Mouse (Mus musculus) ovary, postnatal 36 days (tissue): Measurements from ENCODE around the gene Lef1.
A peak's percentile ranks its signal among the peaks of the same experiment; 100 is the strongest.

Experiments
- DNase-seq: peaks from one replicate; pipeline ENCODE4 v3.0.0; 2022; ENCODE audit warnings: low spot score, mixed read lengths

The Lef1 gene

DNA sequence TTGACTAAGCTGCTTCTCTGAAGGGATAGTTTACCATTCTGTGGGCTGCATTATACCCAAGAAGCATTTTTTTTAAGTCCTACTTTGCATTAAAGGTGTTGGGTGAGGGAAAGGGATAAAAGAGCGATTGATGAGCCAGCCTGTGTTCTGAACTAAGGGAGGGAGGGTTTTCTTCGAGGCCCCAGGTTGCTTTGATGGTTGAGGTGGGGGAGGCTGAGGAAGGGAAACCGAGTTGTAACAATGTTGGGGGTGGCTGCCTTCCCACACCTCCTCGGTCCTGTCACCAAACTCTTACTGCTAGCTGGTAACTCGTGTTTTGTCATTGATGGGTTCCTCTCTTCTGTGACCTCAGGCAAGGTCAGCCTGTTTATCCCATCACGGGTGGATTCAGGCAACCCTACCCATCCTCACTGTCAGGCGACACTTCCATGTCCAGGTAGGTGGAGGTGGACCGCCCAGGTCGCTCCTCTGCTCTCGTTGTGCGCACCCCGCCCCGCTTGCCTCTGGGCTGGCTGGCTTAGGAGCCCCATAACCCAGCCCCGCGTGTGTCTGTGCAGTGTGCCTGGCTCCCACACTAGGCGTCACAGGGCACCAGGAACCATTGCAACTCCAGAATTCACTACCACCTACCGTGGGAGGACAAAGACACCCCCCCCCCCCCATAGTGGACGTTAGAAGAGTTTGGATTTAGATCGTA is 80.5 kb downstream of the Lef1 start:
- DNase-seq, result no peak

DNA sequence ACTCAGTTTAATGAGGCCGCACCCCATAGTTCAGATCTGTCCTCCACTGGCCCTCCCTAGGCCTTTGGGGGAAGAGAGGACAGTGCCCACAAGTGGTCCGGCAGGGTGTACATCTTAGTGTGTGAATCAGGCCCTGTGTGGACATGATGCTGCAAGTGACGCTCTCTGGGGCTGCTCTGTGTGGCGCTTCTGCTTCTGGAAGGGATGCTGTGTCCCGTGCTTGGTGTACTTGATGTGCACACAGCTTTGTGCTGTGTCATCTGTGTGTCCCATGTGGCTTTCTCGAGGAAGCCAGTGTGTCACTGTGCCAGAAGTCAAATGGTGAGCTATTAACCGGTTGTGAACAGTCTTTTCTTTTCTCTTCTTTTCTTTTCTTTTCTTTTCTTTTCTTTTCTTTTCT is 81.2 kb downstream of the Lef1 start:
- DNase-seq, result no peak

DNA sequence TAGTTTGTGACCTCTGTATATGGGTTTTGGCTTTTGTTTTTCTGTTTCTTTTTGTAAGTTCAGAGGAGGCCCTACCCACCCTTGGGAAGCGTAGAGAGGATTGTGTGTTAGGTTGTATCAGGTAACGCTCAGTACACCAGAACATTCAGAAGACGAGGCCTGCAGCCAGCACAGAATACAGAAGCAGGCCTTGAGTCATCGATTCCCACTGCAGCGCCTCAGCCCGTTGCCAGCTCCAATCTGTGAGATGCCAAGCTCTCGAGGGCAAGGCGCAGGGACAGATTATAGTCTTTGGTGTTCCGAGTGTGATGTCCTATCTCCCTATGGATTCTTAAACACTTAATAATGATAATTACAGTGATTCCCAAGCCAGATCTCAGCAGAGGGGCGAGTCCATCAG is 85.8 kb downstream of the Lef1 start:
- DNase-seq, result no peak

DNA sequence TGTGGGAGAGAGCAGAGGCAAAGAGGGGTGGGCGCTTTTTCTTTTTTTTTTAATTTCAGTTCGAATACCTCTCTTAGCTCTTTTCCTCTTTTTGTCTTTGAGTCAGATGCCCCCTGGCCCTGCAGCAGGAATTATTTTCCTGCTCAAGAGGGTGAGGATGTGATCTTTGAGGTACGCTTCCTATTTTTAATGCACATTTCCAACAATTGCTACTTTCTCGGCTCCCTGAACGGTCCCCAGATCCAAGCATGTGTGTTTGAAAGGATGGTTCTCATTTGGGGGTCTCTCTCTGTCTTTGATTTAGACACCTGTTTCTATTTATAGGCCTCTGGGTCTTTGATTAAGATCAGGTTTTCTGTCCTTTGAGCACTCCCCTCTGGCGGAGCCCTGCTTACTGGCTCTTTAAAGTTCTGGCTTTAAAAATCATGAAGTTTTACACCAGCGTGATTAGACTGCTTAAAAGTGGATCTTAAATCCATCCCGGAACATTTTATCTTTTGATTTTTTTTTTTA is 86.3 kb downstream of the Lef1 start:
- DNase-seq, result no peak

DNA sequence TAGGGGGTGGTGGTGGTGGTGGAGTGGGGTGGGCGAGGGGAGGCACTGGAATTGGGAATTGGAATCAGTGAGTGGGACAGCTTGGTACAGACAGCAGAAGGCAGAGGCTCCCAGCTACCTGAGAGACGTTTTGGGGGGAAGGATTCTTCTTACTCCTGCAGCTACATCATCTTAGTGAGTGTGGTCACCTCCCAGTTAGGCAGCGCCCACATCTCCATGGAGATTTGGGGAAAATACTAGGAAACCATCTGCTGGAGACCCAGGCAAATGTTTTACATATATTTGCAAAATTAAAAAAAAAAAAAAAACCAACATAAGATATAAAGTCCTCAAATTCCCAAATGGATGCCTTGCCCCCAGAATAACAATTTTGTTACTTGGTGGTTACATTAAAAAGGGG is 88.7 kb downstream of the Lef1 start:
- DNase-seq, result no peak

DNA sequence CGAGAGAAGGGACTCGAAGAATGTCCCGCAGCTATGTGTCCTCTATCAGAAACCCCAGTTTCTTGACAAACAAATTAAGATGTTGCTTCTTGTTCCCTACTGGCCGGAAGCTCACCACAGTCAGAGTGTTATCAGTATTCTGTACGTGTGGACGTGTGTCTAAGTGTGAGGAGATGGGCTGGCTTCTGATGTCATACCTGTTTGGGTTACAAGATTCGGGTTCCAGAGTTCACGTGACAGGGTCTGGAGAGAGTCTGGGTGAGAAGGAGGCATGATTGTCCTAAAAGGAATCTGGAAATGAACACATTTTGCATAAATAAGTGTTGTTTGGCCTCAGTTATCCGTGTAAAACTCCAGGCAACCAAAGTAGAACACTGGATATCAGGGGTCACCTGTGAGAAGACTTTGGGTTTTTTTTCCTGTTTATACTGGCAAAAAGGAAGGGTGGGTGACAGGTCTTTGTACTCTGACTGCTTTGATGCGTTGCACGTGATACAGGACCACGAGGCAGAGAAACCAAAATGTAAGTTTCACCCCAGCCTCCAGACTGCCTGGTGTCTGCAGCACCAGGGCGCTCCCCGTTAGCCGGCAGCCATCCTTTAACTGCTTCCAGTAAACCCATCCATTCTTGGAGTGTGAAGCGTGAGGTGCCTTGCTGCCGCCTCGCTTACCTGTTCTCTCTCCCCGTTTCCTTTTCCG is 89.5 kb downstream of the Lef1 start:
- DNase-seq, result no peak

DNA sequence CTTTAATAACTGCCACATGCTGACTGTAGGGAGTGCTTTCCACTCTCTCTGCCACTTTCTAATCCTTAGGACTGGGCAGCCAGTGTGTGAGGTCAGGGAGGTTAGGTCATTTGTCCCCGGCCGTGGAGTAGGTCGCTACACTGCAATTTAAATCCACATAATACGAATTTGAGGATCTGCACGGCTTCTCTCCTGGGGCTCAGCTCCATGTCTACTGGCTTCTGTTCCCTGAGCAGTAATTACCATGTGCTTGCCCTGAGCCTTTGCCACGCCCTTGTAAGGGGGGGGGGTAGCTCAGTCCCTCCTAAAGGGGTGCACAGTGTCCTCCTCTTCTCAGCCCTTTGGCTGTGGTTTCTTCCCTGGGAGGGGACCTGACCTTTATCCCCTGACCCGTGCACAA is 92.0 kb downstream of the Lef1 start:
- no peak for DNase-seq

DNA sequence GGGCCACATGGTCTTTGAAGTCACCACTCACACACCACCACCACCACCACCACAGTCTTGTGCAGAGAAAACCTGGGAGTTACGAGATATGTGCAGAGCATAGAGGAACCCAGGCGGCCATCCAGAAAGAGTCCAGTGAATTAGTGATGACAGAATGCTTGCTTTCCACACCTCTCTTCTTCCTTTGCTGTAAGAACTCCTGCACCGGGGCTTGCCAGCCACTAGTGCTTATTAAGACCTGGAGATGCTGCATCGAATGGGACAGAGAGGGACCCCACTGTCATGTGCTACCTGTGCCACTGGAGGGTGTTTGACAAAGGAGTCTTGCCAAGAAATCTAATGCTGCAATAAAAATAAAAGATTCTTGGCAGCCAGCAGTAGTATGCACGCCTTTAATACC is 97.6 kb downstream of the Lef1 start:
- no peak for DNase-seq

DNA sequence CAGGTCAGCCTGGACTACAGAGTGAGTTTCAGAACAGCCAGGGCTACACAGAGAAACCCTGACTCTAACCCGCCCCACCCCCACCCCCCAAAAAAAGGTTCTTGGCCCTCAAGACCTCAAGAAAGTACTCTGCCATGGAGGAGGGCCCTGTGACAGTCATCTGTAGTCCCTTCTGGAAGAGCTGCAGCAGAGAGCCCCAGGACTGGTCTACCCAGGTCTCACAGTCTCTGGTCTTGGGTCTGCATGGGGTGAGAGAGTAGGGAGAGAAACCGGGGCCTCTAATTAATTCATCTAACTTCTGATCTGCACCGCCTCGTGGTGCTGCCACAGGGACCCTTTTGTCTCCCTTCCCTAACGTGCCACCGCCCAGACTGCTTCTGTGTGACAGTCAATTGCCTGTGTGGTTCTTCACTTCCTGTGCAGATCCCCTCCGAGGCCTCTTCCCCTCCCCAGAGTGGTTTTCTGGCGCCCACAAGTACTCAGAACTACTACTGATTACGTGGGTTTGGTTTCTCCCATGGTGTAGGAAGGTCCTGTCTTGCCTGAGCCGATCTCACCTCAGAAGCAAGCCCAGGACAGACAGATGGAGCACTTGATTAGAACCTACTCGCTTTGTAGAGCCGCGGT is 98.1 kb downstream of the Lef1 start:
- DNase-seq, result no peak

DNA sequence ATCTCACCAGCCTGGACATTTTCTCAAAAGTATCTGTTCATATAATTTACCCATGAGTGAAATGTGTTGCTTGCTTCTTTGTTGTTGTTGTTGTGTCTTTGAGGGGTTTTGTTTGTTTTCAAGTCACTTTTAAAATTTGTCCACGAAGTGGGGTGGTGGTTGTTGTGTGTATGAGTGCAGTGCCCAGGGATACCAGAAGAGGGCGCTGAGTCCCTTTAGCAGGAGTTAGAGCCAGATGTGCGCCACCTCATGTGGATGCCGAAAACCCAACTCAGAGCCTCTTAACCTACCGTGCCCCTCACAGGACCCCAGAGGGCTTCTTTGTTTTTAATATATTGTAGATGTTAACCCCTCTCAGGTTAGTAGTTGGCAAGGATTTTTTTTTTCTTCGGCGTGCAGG is 101.9 kb downstream of the Lef1 start:
- DNase-seq, result no peak

DNA sequence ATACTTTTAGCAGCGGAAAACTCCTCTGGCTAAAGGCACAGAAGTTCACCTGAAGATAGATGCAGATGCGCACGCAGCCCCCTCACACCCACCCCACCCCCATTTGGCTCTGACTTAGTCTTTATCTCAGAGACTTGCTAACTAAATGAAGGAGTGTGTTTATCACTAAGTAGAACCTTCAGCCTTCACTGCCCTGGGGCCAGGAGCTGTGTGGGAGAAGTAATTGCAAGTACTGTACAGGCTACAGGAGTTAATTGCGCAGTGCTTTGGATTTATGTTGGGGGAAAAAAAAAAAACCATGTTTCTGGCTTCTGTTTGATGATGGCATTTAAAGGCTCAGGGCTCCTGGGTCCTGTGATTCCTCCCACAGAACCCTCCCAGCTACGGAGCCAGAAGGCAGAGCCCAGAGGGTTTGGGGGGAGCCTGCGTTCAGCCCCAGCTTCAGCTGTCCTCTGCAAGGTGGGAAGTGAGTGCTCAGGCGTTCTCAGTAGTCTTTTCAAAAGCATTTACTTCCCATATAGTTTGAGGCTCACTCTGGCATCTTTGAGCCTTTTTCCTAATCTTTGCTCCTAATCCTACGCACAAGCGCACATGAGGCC is 103.9 kb downstream of the Lef1 start:
- no peak for DNase-seq

DNA sequence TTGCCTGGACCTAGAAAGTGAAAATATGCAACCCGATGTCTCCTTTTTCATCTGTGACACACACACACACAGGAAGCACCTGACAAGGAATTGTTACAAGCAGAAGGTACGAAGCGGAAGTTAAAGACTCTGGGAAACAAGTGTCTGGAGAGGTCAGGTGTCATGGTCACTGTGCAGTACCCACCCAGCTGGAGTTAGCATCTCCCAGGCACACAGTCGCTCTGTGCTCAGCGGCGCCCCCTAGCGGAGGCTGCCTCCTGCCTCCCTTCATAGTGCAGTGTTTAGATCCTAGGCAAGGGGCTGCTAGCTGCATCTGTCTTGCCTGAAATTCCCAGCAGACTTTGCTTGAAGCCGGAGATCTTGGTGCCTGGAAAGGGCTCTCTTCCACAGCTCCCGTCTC is 104.6 kb downstream of the Lef1 start:
- DNase-seq, result peak; percentile 50

DNA sequence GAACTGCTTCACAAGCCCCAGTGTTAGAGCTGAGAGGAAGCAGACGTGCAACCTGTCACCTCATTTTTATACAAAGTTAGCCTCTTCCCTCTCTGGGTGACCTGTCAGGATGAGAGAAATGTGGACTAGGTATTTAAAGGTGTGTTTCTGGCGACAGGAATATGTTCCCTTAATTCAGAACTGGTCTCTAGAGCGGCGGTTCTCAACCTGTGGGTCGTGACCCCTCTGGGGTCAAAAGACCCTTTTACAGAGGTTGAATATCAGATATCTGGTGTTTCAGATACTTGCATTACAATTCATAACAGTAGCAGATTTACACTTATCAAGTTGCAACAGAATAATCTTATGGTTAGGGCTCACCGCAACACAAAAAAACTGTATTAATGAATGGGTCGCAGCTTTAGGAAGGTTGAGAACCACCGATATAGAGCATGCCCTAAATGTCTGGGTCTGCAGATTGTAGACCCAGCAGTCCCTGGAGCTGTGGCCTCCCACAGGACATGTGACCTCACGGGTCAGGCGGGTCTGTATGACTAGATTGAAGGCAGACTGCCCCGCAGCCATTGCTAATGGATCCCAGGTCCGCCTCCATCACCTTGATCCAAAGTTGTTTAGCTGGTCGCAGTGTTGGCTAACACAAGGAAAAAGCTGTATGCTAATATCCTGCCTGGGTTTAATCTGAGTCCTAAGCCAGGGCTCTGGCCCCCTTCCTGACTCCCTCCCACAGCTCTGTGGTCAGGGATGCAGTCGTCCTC is 108.5 kb downstream of the Lef1 start:
- DNase-seq, result no peak

DNA sequence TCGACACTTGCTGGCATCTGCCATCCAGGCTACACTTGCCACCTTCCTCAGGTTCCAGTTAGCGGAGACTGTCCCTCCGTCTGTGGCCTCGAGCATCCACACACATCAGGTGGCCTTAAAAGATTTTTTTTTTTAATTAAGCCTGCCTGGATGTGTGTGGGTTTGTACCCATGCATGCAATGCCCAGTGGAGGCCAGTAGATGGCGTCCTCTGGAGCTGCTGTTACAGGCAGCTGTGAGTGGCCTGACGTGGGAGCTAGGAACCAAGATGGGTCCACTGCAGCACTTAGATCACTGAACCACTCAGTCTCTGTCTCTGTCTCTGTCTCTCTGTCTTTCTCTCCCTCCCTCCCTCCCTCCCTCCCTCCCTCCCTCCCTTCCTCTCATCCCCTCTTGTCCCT is 117.8 kb downstream of the Lef1 start:
- DNase-seq, result no peak

DNA sequence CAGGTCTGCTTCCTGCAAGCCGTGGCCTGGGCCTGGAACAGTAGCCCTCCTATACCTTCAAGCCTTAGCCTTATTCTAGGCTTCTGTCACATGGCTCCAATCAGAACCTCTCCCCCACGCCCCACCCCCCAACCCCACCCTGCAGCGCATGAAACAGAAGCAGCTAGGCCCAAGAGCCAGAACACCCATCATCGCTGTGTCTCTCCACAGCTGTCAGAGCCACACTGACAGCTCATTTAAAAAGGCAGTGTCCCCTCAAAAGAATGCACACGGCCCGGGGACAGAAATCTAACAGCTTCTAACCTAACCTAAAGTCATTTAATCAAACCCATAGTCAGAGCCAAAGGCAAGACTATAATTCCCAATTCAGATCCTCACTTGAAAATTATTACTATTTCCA is 126.8 kb downstream of the Lef1 start:
- DNase-seq, result no peak

DNA sequence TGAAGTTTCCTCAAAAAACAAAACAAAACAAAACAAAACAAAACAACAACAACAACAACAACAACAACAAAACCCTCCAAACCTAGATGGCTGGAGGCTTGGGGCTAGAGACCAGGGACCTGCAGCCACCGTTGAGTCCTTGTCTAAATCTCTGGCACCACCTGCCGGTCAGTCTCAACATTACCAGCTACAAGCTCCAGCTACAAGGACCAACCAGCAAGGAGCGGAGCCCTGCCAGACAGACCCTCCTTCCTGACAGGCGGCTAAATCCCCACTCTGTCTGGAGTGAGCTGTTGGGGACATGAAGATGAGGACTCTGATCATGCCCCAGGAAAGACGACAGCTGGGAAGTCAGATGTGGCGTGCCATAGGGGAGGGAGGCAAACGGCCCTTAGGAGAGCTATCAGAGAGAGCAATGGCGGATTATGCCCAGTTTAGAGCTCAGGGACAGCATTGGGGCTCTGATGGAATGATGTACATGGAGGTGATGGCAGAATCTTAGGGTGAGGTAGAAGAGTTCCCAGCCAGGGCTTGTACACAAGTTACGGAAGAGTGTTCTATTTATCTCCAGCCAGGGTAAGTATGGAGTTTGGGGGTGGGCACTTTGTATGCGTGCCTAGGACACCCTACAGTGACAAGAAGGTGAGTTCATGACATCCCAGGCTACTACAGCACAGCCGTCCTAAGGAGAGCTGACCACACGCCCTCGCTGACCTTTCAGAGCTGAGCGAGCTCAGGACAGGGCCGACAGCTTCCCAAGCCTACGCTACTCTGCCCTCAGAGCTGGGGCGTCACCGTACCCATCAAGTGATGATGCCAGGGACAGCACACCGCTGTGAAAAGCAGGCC is 127.7 kb downstream of the Lef1 start:
- peak; percentile 75 for DNase-seq

DNA sequence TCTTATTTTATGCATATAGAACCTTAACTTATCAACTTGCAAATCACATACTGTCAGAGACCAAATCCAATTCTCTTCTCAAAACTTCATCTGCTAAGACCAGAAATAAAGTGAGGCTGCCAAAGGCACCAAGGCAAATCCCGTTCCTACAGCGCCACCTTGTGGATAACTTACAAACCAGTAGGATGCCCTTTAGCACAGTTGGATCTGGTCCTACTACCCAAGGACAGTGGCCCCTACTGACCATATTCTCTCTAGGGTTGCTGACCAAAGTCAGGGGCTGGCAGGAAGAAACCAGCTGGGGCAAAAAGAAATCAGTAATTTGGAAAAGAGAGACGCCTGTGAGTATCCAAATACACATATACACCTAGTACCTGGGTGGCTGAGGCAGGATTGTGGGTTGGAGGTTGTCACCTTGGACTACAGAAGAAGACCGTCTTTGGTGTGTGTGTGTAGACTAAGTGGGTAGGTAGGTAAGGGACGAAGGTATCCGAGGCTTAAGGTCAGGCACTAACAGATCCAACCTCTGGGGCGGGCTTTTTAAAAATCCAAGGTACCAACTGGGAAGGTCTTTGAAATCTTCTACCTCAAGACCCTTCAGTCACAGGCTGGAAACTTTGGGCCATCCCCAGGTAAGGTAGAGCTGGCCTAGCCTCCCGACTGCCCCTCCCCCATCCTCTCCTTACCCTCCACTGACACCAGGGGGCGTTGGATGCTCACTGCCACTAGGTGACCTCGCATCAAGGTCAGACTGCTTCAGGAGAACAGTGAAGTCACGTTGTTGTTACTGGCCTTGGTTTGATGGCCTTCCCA is 135.7 kb downstream of the Lef1 start:
- peak; percentile 66 for DNase-seq

DNA sequence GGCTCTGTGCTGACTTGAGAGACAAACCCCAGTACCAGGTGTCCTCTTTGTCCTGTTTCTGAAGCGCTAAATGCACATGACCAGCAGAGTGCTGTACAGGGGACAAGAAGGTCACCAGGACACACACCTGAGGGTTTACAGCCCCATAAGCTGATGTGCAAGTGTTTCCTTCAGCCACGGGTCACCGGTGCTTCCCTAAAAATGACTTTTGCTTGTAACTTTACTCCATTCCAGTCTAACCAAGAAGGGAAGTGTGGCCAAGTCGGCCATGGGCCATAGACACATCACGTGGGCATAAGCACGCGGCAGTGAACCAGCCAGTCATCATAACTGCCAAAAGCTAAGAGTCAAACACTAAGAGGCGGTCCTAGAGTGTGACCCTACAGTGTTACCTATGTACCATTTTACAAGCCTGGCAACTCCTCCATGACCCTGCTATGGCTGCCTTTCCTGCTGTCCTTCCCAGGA is 136.3 kb downstream of the Lef1 start:
- DNase-seq, result peak; percentile 16

DNA sequence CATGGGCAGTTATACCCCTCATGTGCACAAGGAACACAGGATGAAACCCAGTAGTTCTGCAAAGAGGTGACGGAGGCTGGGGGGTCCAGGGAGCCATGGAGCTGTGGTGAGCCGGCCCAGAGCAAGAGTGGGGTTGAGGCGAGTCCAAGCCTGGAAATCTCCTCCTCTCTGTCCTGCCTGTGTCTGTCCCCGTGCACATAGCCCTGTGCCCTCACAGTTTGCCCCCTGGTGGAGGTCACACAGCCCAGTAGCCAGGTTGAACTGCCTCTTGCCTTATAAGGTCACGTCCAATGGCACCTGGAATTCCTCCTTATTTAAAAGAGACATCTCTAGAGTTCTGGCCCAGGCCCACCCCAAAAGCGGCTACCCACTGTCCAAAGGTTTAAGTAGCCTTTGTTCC is 137.2 kb downstream of the Lef1 start:
- no peak for DNase-seq

DNA sequence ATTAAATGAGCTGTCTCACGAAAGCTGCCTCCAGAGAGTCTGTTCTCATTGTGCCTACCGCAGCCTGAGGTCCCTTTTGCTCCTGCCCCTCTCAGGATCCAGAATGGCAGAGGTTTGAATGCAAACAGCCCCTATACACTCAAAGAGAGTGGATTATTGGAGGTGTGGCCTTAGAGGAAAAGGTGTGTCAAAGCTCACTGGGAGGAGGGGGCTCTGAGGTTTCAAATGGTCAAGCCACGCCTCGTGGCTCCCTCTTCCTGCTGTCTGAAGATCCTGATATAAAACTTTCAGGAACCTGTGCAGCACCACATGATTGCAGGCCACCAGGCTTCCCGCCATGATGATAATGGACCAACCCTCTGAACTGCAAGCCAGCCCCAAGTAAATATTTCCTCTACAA is 137.6 kb downstream of the Lef1 start:
- DNase-seq, result no peak
